Mouse (Mus musculus): ENCODE data around the gene Catsperd. TPM values are rescaled to one million over a fixed set of nuclear protein-coding genes. Genes with fewer than 3 reads are reported as not detected.

Gene Catsperd
- total and polyA plus RNA-seq, 3 experiments: 0.16 to 0.36 (median 0.21) TPM

GRCm38 (mm10) chr17:56592553-56592952 is 35.4 kb upstream of the Catsperd start:
- H3K27ac ChIP-seq (ENCODE audit: insufficient read depth, low read depth): no peak overlapping the region
- no peaks in the 10 kb centered on the region for H3K27me3 ChIP-seq (replicated peaks)
- in situ Hi-C loops (cut with MboI; ENCODE audit: low pct_ligation_motif_present, low pct_unique_long_range_greater_than_20kb, low sequenced_read_pairs) (no loop called here), dilution Hi-C loops (cut with MboI; ENCODE audit: extremely low pct_ligation_motif_present, extremely low pct_unique_long_range_greater_than_20kb, low sequenced_read_pairs) (no loop called here)
- no peak overlapping the region for H3K4me2 ChIP-seq (ENCODE audit: insufficient read depth, low read depth, poor library complexity, severe bottlenecking)
- no peak for DNase-seq (ENCODE audit: extremely low read depth)
- no peaks in the 10 kb centered on the region for H3K9me3 ChIP-seq (replicated peaks; ENCODE audit: low read length)
- peaks cover 94 to 99% of the 10 kb centered on the region in 2 experiments for H3K36me3 ChIP-seq (replicated peaks in 1 of 2; ENCODE audit: control insufficient read depth in 1 of 2, insufficient read depth in 1 of 2, low read length in 1 of 2)
- no peak overlapping the region for H3K9ac ChIP-seq (ENCODE audit: insufficient read depth, low read depth)
- peaks cover 53% of the 10 kb centered on the region for H3K79me2 ChIP-seq (replicated peaks; ENCODE audit: control insufficient read depth, extremely low read depth, insufficient read depth, poor library complexity, severe bottlenecking)
- no peak for TF ChIP-seq SMC3 (IDR thresholded peaks at IDR 0.05; ENCODE audit: low read depth, low read length)
- no peak for TF ChIP-seq CHD1 (IDR thresholded peaks at IDR 0.05; ENCODE audit: low read depth, low read length)
- TF ChIP-seq E2F4 (IDR thresholded peaks at IDR 0.05; ENCODE audit: insufficient replicate concordance, low read depth, low read length): no peak
- TF ChIP-seq CTCF (conservative IDR thresholded peaks at IDR 0.05 in 1 of 2, IDR thresholded peaks at IDR 0.05 in 1 of 2; ENCODE audit: low read depth in 2 of 2, low read length in 2 of 2): no peak
- TF ChIP-seq ZNF384 (IDR thresholded peaks at IDR 0.05; ENCODE audit: low read depth, low read length): no peak
- no peak for TF ChIP-seq USF1 (IDR thresholded peaks at IDR 0.05; ENCODE audit: low read depth, low read length)
- peaks cover 0 to 17% of the 10 kb centered on the region in 2 experiments; a peak in 3 of 4 replicates for H3K4me1 ChIP-seq (ENCODE audit: control insufficient read depth in 1 of 2, insufficient read depth in 2 of 2)
- H3K4me3 ChIP-seq (replicated peaks in 1 of 3; ENCODE audit: low read depth in 2 of 3, low read length in 2 of 3, poor library complexity in 1 of 3): no peak overlapping the region

- Histone ChIP-seq H3K36me3 (replicated peaks in 1 of 2; ENCODE audit: control insufficient read depth in 1 of 2, insufficient read depth in 1 of 2, low read length in 1 of 2) (peaks cover 93 to 95% of the 10 kb centered on the region in 2 experiments), H3K9me3 (replicated peaks; ENCODE audit: low read length) (no peaks in the 10 kb centered on the region), H3K4me1 (ENCODE audit: control insufficient read depth in 1 of 2, insufficient read depth in 2 of 2) (0 out of 4 replicates have a peak, but pooled peaks cover 0 to 5% of the 10 kb centered on the region in 2 experiments), H3K9ac (ENCODE audit: insufficient read depth, low read depth) (no peak overlapping the region), H3K4me2 (ENCODE audit: insufficient read depth, low read depth, poor library complexity, severe bottlenecking) (no peak overlapping the region), H3K79me2 (replicated peaks; ENCODE audit: control insufficient read depth, extremely low read depth, insufficient read depth, poor library complexity, severe bottlenecking) (peaks cover 42% of the 10 kb centered on the region), H3K4me3 (replicated peaks in 1 of 3; ENCODE audit: low read depth in 2 of 3, low read length in 2 of 3, poor library complexity in 1 of 3) (no peak overlapping the region), H3K27ac (ENCODE audit: insufficient read depth, low read depth) (no peak overlapping the region), H3K27me3 (replicated peaks) (no peaks in the 10 kb centered on the region)
- in situ Hi-C loops (cut with MboI; ENCODE audit: low pct_ligation_motif_present, low pct_unique_long_range_greater_than_20kb, low sequenced_read_pairs): no loop called here
- TF ChIP-seq RCOR1 (conservative IDR thresholded peaks at IDR 0.05; ENCODE audit: low read depth, low read length) (no peak), MXI1 (IDR thresholded peaks at IDR 0.05; ENCODE audit: low read depth, low read length) (no peak), TBP (conservative IDR thresholded peaks at IDR 0.05; ENCODE audit: low read depth, low read length) (no peak), SIN3A (IDR thresholded peaks at IDR 0.05; ENCODE audit: low read length) (no peak), PAX5 (IDR thresholded peaks at IDR 0.05; ENCODE audit: low read length) (no peak), MAZ (IDR thresholded peaks at IDR 0.05; ENCODE audit: low read depth, low read length) (no peak), POLR2AphosphoS2 (IDR thresholded peaks at IDR 0.05; ENCODE audit: low read depth, low read length) (no peak), JUN (IDR thresholded peaks at IDR 0.05; ENCODE audit: insufficient read depth, low read depth, low read length) (no peak), ZC3H11A (IDR thresholded peaks at IDR 0.05; ENCODE audit: low read depth, low read length) (no peak), CHD1 (IDR thresholded peaks at IDR 0.05; ENCODE audit: low read depth, low read length) (no peak), KAT2A (IDR thresholded peaks at IDR 0.05; ENCODE audit: insufficient replicate concordance, low read length) (no peak), BHLHE40 (IDR thresholded peaks at IDR 0.05; ENCODE audit: low read depth, low read length) (no peak), USF1 (IDR thresholded peaks at IDR 0.05; ENCODE audit: low read depth, low read length) (no peak), ZNF384 (IDR thresholded peaks at IDR 0.05; ENCODE audit: low read depth, low read length) (no peak), IRF4 (IDR thresholded peaks at IDR 0.05; ENCODE audit: low read depth, low read length) (no peak), MAX (IDR thresholded peaks at IDR 0.05; ENCODE audit: low read length) (no peak), ZMIZ1 (IDR thresholded peaks at IDR 0.05; ENCODE audit: low read depth, low read length) (no peak), ETS1 (conservative IDR thresholded peaks at IDR 0.05; ENCODE audit: low read depth, low read length) (no peak)
- no peak for DNase-seq (ENCODE audit: extremely low read depth)
- dilution Hi-C loops (cut with MboI; ENCODE audit: extremely low pct_ligation_motif_present, extremely low pct_unique_long_range_greater_than_20kb, low sequenced_read_pairs): no loop called here
These were observed 34.2 kb upstream of the Catsperd start for GRCm38 (mm10) chr17:56593527-56594271.
